Mouse (Mus musculus) leukemia stem cell, adult 10-12 weeks (primary cell): ENCODE data around the gene Vmn1r158. TPM values are rescaled to one million over a fixed set of nuclear protein-coding genes. Genes with fewer than 3 reads are reported as not detected.

ENCODE experiments used
- polyA plus RNA-seq: library from polyadenylated mRNA; stranded (reverse); fragments of >175 nt; gene quantifications from 2 replicates; pipeline ENCODE4 v1.2.3, GENCODE M21; 2012; ENCODE audit warnings: low replicate concordance

Gene Vmn1r158
- not detected in 2 replicates for polyA plus RNA-seq

GRCm38 (mm10) chr7:22790682-22791081 is at the start of gene Vmn1r158:
Gene Vmn1r158, minus strand, starts transcription at chr7:22790782.

GRCm38 (mm10) chr7:22761397-22761796 is 29.2 kb downstream of the Vmn1r158 start, which contains the start of gene Vmn1r157:
Gene Vmn1r157, plus strand, starts transcription at chr7:22761697.

Other genes starting within 250 kb of the Vmn1r158 start
- not detected in 2 replicates for gene Gm4201, start 225.4 kb downstream of the Vmn1r158 start, polyA plus RNA-seq
- gene Gm4565, start 202.7 kb downstream of the Vmn1r158 start, polyA plus RNA-seq: not detected in 2 replicates
- not detected in 2 replicates for gene Vmn1r155, start 132.8 kb downstream of the Vmn1r158 start, polyA plus RNA-seq
- not detected in 2 replicates for gene Gm8693, start 98.5 kb downstream of the Vmn1r158 start, polyA plus RNA-seq
- not detected in 2 replicates for gene Gm4567, start 71.1 kb downstream of the Vmn1r158 start, polyA plus RNA-seq
- not detected in 2 replicates for gene Vmn1r157, start 29.1 kb downstream of the Vmn1r158 start, polyA plus RNA-seq
- not detected in 2 replicates for gene Vmn1r159, start 52.8 kb upstream of the Vmn1r158 start, polyA plus RNA-seq
- gene Vmn1r160, start 80.4 kb upstream of the Vmn1r158 start, polyA plus RNA-seq: not detected in 2 replicates
- not detected in 2 replicates for gene Gm4214, start 193.9 kb upstream of the Vmn1r158 start, polyA plus RNA-seq
- gene Gm4216, start 229.1 kb upstream of the Vmn1r158 start, polyA plus RNA-seq: not detected in 2 replicates